Mouse (Mus musculus) kidney, adult 2 months (tissue): ENCODE measurements at regions not wholly inside any gene's neighbourhood (a gene's known extent, or its start where the extent isn't known, plus 50 kb on each side); places are given as distances from the start of the nearest gene placed in this dataset.

Source experiments
- CTCF ChIP-seq: fragments of 200-500 bp; conservative IDR thresholded peaks from 2 replicates; pipeline ENCODE4 v1.5.1; 2011; ENCODE audit warnings: low read depth, mild to moderate bottlenecking, control low read depth, low read length, moderate library complexity, mixed read lengths; ENCODE audit not compliant: insufficient read depth, insufficient read length
- POLR2A ChIP-seq: fragments of 200-500 bp; IDR thresholded peaks from one replicate; pipeline ENCODE4 v1.6.1; 2011; ENCODE audit warnings: low read depth, low read length, control low read depth

DNA sequence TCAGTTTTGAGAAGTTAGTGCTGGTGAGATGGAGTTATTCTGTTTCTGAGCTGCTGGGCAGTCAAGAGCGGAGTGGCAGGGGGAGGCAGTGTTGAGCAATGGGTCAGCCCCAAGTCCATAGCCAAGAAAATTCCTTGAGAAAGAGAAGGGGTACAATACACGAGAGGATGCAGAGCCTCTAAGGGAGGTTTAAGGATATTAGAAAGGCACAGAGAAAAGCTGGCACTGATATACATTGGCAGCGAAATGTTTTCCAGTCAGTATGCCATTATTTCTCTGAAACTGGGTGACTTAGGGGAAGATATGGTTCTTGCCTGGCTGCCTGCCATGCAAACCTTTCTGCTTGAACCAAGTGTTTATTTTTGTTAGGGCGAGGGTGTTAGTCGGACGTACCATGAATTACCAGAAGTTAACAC, 56.6 kb upstream of the Commd8 start:
- TF ChIP-seq POLR2A (no peak), CTCF (no peak)
